Mouse (Mus musculus): Measurements from ENCODE around the gene Gm10037. TPM values are rescaled to one million over a fixed set of nuclear protein-coding genes. Genes with fewer than 3 reads are reported as not detected.

The Gm10037 gene
- not detected for polyA plus RNA-seq (2014; fragmentation: Illumina TruSeq; extraction: RNeasy Lipid Tissue Mini Kit (QIAGEN cat#74804); ENCODE audit: low replicate concordance)

DNA sequence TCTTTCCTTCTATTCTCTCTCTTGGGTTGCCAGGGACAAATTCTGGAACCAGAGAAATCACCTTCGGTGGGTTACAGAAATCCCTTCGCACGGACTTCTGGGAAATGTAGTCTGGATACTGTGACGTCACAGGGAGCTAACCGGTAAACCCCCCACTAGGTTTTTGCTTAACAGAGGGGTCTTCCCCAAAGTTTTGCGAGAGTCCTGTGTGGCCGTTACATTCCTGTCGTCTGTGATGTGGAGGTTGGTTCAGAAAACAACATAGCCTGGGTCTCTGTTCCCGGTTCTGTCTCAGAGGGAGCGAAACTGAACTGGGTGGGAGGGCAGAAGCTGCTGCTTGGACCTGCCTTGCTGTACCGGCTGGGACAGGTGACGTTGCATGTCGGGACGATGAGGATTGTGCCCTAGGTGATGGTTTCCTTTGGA, at the start of gene Gm10037:
Gene Gm10037 (plus strand): TSS at position 196 of the 426 bp plus-strand sequence.

DNA sequence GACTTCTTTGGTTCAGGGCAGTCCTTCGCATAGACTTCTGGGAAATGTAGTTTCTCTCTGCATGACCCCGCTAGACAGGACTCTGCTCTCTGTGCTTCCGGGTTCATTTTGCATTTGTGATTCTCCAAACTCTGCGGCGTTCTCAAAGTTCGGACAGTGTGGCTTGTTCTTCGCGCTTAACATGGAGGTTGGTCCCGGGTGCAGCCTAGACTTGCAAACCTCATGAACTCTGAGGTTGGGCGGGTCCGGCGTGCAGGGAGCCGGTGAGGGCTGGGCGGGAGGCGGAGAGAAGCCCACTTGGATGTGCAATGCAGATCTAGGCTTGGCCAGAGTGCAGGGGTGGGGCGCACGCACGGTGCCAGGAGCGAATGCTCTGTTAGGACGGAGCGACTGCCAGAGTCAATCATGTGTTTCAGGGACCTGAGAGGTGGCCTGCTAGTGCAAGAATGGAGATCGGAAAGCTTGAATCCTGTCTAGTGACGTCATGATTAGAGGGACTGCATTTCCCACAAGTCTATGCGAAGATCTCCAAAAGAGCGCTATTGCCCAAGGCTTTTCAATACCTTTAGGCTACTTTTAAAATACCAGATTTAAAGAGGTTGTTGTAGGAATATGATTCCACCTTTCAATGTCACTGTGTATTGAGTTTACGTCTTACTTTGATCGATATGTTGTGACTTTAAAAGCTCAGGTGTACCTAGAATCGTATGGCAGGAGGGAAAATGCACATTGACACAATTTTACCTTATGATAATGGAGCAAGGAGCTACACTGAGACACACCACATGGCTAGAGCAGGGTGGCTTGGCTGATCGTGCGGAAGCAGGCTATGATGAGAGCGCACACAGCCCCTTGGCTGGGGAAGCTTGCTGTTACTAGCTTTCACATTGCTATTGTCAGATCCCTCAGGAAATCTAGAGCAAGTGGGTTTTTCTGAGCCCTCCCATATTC, 16.9 kb upstream of the Gm10037 start, which contains the start of gene Zfp273:
Gene Zfp273 (plus strand): TSS at position 31 of the 951 bp plus-strand sequence.

DNA sequence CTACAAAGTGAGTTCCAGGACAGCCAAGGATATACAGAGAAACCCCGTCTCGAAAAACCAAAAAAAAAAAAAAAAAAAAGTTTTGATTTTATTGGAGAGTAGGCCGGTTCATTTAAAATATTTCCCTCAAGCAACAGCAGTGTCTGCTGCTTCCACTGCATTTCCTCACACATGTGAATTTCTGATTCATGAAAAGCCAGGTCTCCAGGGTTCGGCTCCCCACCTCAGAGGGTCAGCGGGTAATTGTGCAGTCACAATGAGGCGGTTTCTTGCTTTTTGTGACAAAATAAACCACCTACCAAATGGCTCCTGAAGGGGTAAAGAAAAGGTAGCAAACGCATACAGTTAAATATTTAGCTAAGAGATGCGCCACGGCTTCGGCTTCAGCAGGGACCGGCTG, 32.1 kb downstream of the Gm10037 start, which contains the start of gene BC048507:
Gene BC048507 (plus strand): TSS at position 301 of the 400 bp plus-strand sequence.

Other genes with a start within 250 kb of the Gm10037 start
- 36.9 TPM for gene Zfp729b, start 221.4 kb upstream of the Gm10037 start, polyA plus RNA-seq (2014; fragmentation: Illumina TruSeq; extraction: RNeasy Lipid Tissue Mini Kit (QIAGEN cat#74804); ENCODE audit: low replicate concordance)
- gene Gm49345, start 193.3 kb upstream of the Gm10037 start, polyA plus RNA-seq (2014; fragmentation: Illumina TruSeq; extraction: RNeasy Lipid Tissue Mini Kit (QIAGEN cat#74804); ENCODE audit: low replicate concordance) = not detected
- 31.2 TPM for gene Zfp729a, start 193.3 kb upstream of the Gm10037 start, polyA plus RNA-seq (2014; fragmentation: Illumina TruSeq; extraction: RNeasy Lipid Tissue Mini Kit (QIAGEN cat#74804); ENCODE audit: low replicate concordance)
- gene Zfp738, start 144.0 kb upstream of the Gm10037 start, polyA plus RNA-seq (2014; fragmentation: Illumina TruSeq; extraction: RNeasy Lipid Tissue Mini Kit (QIAGEN cat#74804); ENCODE audit: low replicate concordance) = 14.0 TPM
- 33.8 TPM for gene Zfp65, start 101.9 kb upstream of the Gm10037 start, polyA plus RNA-seq (2014; fragmentation: Illumina TruSeq; extraction: RNeasy Lipid Tissue Mini Kit (QIAGEN cat#74804); ENCODE audit: low replicate concordance)
- 27.4 TPM for gene Zfp85, start 75.9 kb upstream of the Gm10037 start, polyA plus RNA-seq (2014; fragmentation: Illumina TruSeq; extraction: RNeasy Lipid Tissue Mini Kit (QIAGEN cat#74804); ENCODE audit: low replicate concordance)
- 5.1 TPM for gene Zfp493, start 51.4 kb upstream of the Gm10037 start, polyA plus RNA-seq (2014; fragmentation: Illumina TruSeq; extraction: RNeasy Lipid Tissue Mini Kit (QIAGEN cat#74804); ENCODE audit: low replicate concordance)
- 33.1 TPM for gene Zfp273, start 17.4 kb upstream of the Gm10037 start, polyA plus RNA-seq (2014; fragmentation: Illumina TruSeq; extraction: RNeasy Lipid Tissue Mini Kit (QIAGEN cat#74804); ENCODE audit: low replicate concordance)
- not detected for gene BC048507, start 32.2 kb downstream of the Gm10037 start, polyA plus RNA-seq (2014; fragmentation: Illumina TruSeq; extraction: RNeasy Lipid Tissue Mini Kit (QIAGEN cat#74804); ENCODE audit: low replicate concordance)